Mouse (Mus musculus) cortical plate, adult 2 months (tissue): ENCODE results near the gene Cdk8.

Source experiments
- CTCF ChIP-seq: fragments of 200-500 bp; IDR thresholded peaks from 2 replicates; pipeline ENCODE4 v1.5.1; 2011; ENCODE audit warnings: mild to moderate bottlenecking, control low read depth, low read length; ENCODE audit not compliant: insufficient read depth; ENCODE audit errors: extremely low read depth
- POLR2A ChIP-seq: fragments of 200-500 bp; IDR thresholded peaks from 2 replicates; pipeline ENCODE4 v1.6.1; 2011; ENCODE audit warnings: mild to moderate bottlenecking, low read length, control low read depth; ENCODE audit not compliant: insufficient read depth; ENCODE audit errors: extremely low read depth

DNA sequence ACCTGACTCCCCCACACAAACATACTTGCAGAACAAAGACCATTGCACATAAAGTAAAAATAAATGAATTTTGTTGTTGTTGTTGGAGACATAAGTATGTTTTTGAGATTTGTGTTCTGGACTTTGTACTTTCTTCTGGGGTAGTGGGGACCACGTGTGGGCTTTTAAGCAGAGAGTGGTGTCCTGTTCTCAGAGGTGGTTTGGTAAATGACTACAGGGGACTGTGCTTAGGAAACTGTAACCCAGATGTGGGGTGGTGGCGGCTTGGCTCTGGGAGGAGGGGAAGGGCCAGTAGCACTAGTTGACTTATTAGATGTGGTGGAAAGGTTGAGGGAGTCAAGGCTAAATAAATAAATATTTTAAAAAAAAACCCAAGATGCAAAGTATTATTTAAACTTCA is 9.7 kb downstream of the Cdk8 start:
- TF ChIP-seq CTCF (no peak), POLR2A (no peak)
